ENCODE assay signal across 27 mouse cellular contexts in genomic region chr1:99716266-99716665, GRCm38 (mm10). TPM values are rescaled to one million over a fixed set of nuclear protein-coding genes. Genes with fewer than 3 reads are reported as not detected.
"Had no signal": no experiment of that assay in that cellular context is flagged by ENCODE, and none has a peak within 500 bp of the region (broad histone marks: within the 10 kb centered on the region; RNA-seq: fewer than 3 reads in every experiment).

No protein-coding gene starts in this region.

- DNase-seq: gastrocnemius, adult 2 months; gastrocnemius, postnatal 10 days; gastrocnemius, postnatal 25 days; heart, adult 18-20 months; heart, postnatal 10 days; heart, postnatal 4 days; kidney, adult 18-20 months; kidney, adult 8-10 months; kidney, postnatal 10 days; kidney, postnatal 25 days had no signal

- H3K4me1 ChIP-seq: heart, embryonic 10.5 days; heart, embryonic 12.5 days; hindbrain, embryonic 10.5 days; hindbrain, embryonic 12.5 days; intestine, embryonic 15.5 days; limb, embryonic 10.5 days; limb, embryonic 12.5 days had no signal

- H3K27me3 ChIP-seq: heart, embryonic 12.5 days; hindbrain, embryonic 12.5 days; intestine, embryonic 15.5 days; limb, embryonic 12.5 days had no signal

- H3K27ac ChIP-seq: gastrocnemius, adult 2 months; heart, embryonic 10.5 days; hindbrain, embryonic 10.5 days; hindbrain, embryonic 12.5 days; hindbrain, embryonic 14.5 days; intestine, embryonic 15.5 days; layer of hippocampus, adult 2 months; left cerebral cortex, adult 2 months; limb, embryonic 10.5 days; limb, embryonic 12.5 days had no signal

- H3K9ac ChIP-seq: heart, embryonic 12.5 days; hindbrain, embryonic 12.5 days; hindbrain, embryonic 14.5 days; intestine, embryonic 15.5 days; limb, embryonic 12.5 days had no signal

- H3K9me3 ChIP-seq: heart, embryonic 10.5 days; heart, embryonic 12.5 days; hindbrain, embryonic 10.5 days; hindbrain, embryonic 12.5 days; intestine, embryonic 15.5 days; limb, embryonic 10.5 days; limb, embryonic 12.5 days had no signal

- H3K36me3 ChIP-seq: heart, embryonic 10.5 days; heart, embryonic 12.5 days; hindbrain, embryonic 10.5 days; hindbrain, embryonic 12.5 days; intestine, embryonic 15.5 days; limb, embryonic 10.5 days; limb, embryonic 12.5 days had no signal

- ATAC-seq: forebrain, embryonic 16.5 days; hindbrain, embryonic 16.5 days; inflammation-experienced regulatory T-cells, adult 6 months; intestine, embryonic 15.5 days; intestine, postnatal 0 days had no signal

- H3K4me3 ChIP-seq: gastrocnemius, adult 2 months; heart, embryonic 10.5 days; heart, embryonic 12.5 days; hindbrain, embryonic 10.5 days; hindbrain, embryonic 12.5 days; intestine, embryonic 15.5 days; layer of hippocampus, adult 2 months; left cerebral cortex, adult 2 months; limb, embryonic 10.5 days; limb, embryonic 12.5 days had no signal

- H3K4me2 ChIP-seq: heart, embryonic 12.5 days; hindbrain, embryonic 12.5 days; hindbrain, embryonic 14.5 days; intestine, embryonic 15.5 days; limb, embryonic 12.5 days had no signal

RNA-seq across cellular contexts. Expression of gene Cntnap5b, which starts 56.3 kb away (rescaled TPM):
- polyA plus RNA-seq: heart, embryonic 10.5 days; heart, embryonic 12.5 days; heart, embryonic 14.5 days; heart, embryonic 16.5 days; hindbrain, embryonic 10.5 days; inflammation-experienced regulatory T-cells, adult 6 months; intestine, embryonic 15.5 days; intestine, postnatal 0 days; kidney, embryonic 16.5 days; limb, embryonic 10.5 days; limb, embryonic 12.5 days had no signal
